In the genomic region with DNA sequence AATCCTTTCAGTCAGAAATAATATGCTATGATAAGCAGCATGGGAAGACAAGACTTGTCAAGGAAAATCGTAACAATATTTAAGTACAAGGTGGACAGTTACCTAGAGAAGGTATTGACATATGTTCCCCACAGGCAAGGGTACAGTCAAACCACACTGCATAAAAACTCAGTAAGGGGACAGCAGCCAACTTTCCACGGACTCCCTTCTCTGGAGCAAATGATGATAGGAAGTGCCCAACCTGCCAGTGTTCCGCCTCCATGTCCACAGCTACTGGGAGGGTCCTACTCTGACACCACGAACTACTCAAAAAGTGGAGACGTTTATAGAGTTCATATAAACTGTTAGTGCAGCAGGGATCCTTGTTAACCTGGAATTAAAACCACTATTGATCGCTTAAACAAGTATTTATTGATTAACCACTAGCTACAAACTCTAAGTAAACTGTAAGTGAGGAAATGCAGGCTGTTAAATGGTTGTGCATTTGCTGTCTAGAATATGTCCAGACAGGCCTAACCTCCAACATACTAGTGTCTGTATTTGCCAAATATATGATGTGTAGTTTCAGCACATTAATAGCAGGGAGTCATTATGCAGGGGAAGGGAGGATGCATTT, we compare ENCODE assay signal across 17 mouse cellular contexts.
"Had no signal": no experiment of that assay in that cellular context is flagged by ENCODE, and none has a peak within 500 bp of the region (broad histone marks: within the 10 kb centered on the region; RNA-seq: fewer than 3 reads in every experiment).

No protein-coding gene starts in this region.

- H3K36me3 ChIP-seq: midbrain, embryonic 10.5 days; midbrain, embryonic 12.5 days; neural tube, embryonic 13.5 days; neural tube, embryonic 15.5 days had no signal

- DNase-seq: lung, embryonic 14.5 days; lung, postnatal 10 days; lung, postnatal 4 days; midbrain, embryonic 14.5 days; right cerebral cortex, adult 18-20 months; right cerebral cortex, postnatal 25 days; right cerebral cortex, postnatal 4 days; spleen, adult 18-20 months; thymus, adult 18-20 months; thymus, postnatal 14 days; thymus, postnatal 36 days had no signal

- H3K4me3 ChIP-seq: midbrain, embryonic 10.5 days; midbrain, embryonic 12.5 days; myocyte; neural tube, embryonic 13.5 days; neural tube, embryonic 15.5 days had no signal

- H3K27ac ChIP-seq: midbrain, embryonic 10.5 days; midbrain, embryonic 12.5 days; neural tube, embryonic 13.5 days; neural tube, embryonic 15.5 days had no signal

- H3K9me3 ChIP-seq: midbrain, embryonic 10.5 days; midbrain, embryonic 12.5 days; neural tube, embryonic 13.5 days; neural tube, embryonic 15.5 days had no signal

- H3K4me1 ChIP-seq: midbrain, embryonic 12.5 days had no signal

- H3K27me3 ChIP-seq: neural tube, embryonic 13.5 days; neural tube, embryonic 15.5 days had no signal

- H3K9ac ChIP-seq: lung, embryonic 14.5 days; midbrain, embryonic 12.5 days; neural tube, embryonic 13.5 days; neural tube, embryonic 15.5 days had no signal

- H3K4me2 ChIP-seq: lung, embryonic 14.5 days; midbrain, embryonic 12.5 days; neural tube, embryonic 13.5 days; neural tube, embryonic 15.5 days had no signal

- ATAC-seq: midbrain, embryonic 16.5 days had no signal
